In the genomic region with DNA sequence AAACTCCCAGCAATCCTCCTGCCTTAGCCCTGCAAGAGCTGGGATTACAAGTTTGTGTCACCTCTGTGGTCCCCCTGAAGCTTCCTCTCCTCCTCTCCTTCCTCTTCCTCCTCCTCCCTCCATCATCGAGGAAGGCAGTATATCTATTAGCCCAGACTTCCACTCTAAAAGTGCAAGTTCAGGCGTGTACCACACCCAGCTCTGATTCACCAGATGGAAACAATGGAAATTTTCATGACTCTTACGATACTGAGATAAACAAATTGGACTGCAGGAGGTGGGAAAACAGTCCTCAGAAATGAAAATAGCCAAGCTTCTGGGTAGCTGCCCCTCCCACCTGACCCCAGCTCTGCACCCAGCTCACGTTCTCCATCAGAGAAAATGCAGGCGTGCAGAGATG, we compare ENCODE assay signal across 28 mouse cellular contexts. TPM values are rescaled to one million over a fixed set of nuclear protein-coding genes. Genes with fewer than 3 reads are reported as not detected.
DNase-seq lines count a peak whose midpoint lies in the region; ATAC-seq and TF ChIP-seq lines count a peak whose summit lies in the region.
"Had no signal": no experiment of that assay in that cellular context is flagged by ENCODE, and none has a peak within 500 bp of the region (broad histone marks: within the 10 kb centered on the region; RNA-seq: fewer than 3 reads in every experiment).

No protein-coding gene starts in this region.

- peak; percentile 20 for ATAC-seq in lung, postnatal 0 days
- ATAC-seq in forebrain, embryonic 11.5 days (replicated peaks; ENCODE audit: low FRiP score), result no peak
- ATAC-seq: forebrain, postnatal 0 days; hindbrain, postnatal 0 days; intestine, postnatal 0 days; midbrain, embryonic 15.5 days had no signal

- peak; percentile 33; the same call in 1 of the 2 replicates for TF ChIP-seq EP300 in lung, postnatal 0 days (IDR thresholded peaks at IDR 0.05)

- no peak overlapping the region for H3K9ac ChIP-seq in lung, postnatal 0 days (replicated peaks; ENCODE audit: low read depth)
- no peak overlapping the region for H3K9ac ChIP-seq in forebrain, embryonic 11.5 days (ENCODE audit: low read length)
- H3K9ac ChIP-seq: embryonic facial prominence, embryonic 12.5 days; forebrain, postnatal 0 days; limb, embryonic 12.5 days; midbrain, embryonic 15.5 days; neural tube, embryonic 15.5 days had no signal

- no peak for TF ChIP-seq POLR2A in kidney, adult 2 months (IDR thresholded peaks at IDR 0.05; ENCODE audit: low read depth, low read length)

- intact Hi-C loops in gastrocnemius, adult 2 months (cut with DNase I), result no loop called here

- H3K36me3 ChIP-seq in kidney, adult 2 months (ENCODE audit: control insufficient read depth, insufficient read depth, low read length), result no peaks in the 10 kb centered on the region
- H3K36me3 ChIP-seq in lung, postnatal 0 days (ENCODE audit: insufficient read depth, low read length), result no peaks in the 10 kb centered on the region
- no peaks in the 10 kb centered on the region for H3K36me3 ChIP-seq in forebrain, embryonic 11.5 days (ENCODE audit: control insufficient read depth, insufficient read depth, low read length)
- H3K36me3 ChIP-seq: embryonic facial prominence, embryonic 12.5 days; limb, embryonic 12.5 days; midbrain, embryonic 15.5 days; neural tube, embryonic 15.5 days had no signal

- peak overlapping the region; percentile 77 for H3K27ac ChIP-seq in gastrocnemius, adult 2 months
- H3K27ac ChIP-seq in kidney, adult 2 months (ENCODE audit: insufficient read depth, low read depth, low read length), result peak overlapping the region; percentile 15; the same call in 1 of the 2 replicates
- H3K27ac ChIP-seq in lung, postnatal 0 days (ENCODE audit: low read length), result no peak overlapping the region
- H3K27ac ChIP-seq in forebrain, embryonic 11.5 days (ENCODE audit: low read depth, low read length), result no peak overlapping the region
- H3K27ac ChIP-seq: embryonic facial prominence, embryonic 12.5 days; hindbrain, postnatal 0 days; limb, embryonic 12.5 days; midbrain, embryonic 15.5 days; neural tube, embryonic 15.5 days had no signal

- no peak for DNase-seq in gastrocnemius, adult 2 months
- DNase-seq in gastrocnemius, postnatal 4 days (ENCODE audit: low spot score in 2 of 2), result no peak
- DNase-seq in kidney, adult 2 months, result no peak
- DNase-seq in kidney, postnatal 4 days, result no peak
- DNase-seq in lung, postnatal 0 days (ENCODE audit: low spot score), result peak; percentile 46
- DNase-seq in lung, adult 18-20 months, result no peak
- no peak for DNase-seq in embryo, embryonic 10.5 days (ENCODE audit: low spot score)
- no peak for DNase-seq in forebrain, embryonic 11.5 days (ENCODE audit: low spot score)
- DNase-seq: adrenal gland, adult 2 months; cerebellum, adult 9-10 months; forebrain, postnatal 0 days; right cerebral cortex, postnatal 14 days; spleen, adult 18-20 months; thymus, adult 2 months had no signal

- H3K9me3 ChIP-seq in lung, postnatal 0 days (ENCODE audit: low read length), result no peaks in the 10 kb centered on the region
- H3K9me3 ChIP-seq in forebrain, embryonic 11.5 days (ENCODE audit: control insufficient read depth, low read length), result no peaks in the 10 kb centered on the region
- H3K9me3 ChIP-seq: embryonic facial prominence, embryonic 12.5 days; limb, embryonic 12.5 days; megakaryocyte, embryonic 14.5 days; midbrain, embryonic 15.5 days; neural tube, embryonic 15.5 days had no signal

- 0 out of 2 replicates have a peak, but pooled peaks cover 5% of the 10 kb centered on the region for H3K4me1 ChIP-seq in kidney, adult 2 months (ENCODE audit: control insufficient read depth, insufficient read depth, low read length)
- H3K4me1 ChIP-seq in lung, postnatal 0 days (ENCODE audit: insufficient read depth, low read depth, low read length), result no peaks in the 10 kb centered on the region
- no peaks in the 10 kb centered on the region for H3K4me1 ChIP-seq in forebrain, embryonic 11.5 days (replicated peaks; ENCODE audit: control insufficient read depth, insufficient read depth, low read length)
- H3K4me1 ChIP-seq: embryonic facial prominence, embryonic 12.5 days; limb, embryonic 12.5 days; midbrain, embryonic 15.5 days; neural tube, embryonic 15.5 days had no signal

- no peak overlapping the region for H3K4me3 ChIP-seq in gastrocnemius, adult 2 months
- no peak overlapping the region for H3K4me3 ChIP-seq in kidney, adult 2 months (ENCODE audit: insufficient read depth, low read depth, low read length)
- no peak overlapping the region for H3K4me3 ChIP-seq in lung, postnatal 0 days (ENCODE audit: low read depth, low read length)
- H3K4me3 ChIP-seq in forebrain, embryonic 11.5 days (ENCODE audit: low read depth, low read length), result no peak overlapping the region
- H3K4me3 ChIP-seq: embryonic facial prominence, embryonic 12.5 days; limb, embryonic 12.5 days; megakaryocyte, embryonic 14.5 days; midbrain, embryonic 15.5 days; neural tube, embryonic 15.5 days had no signal

- no peak for TF ChIP-seq CTCF in gastrocnemius, adult 2 months (IDR thresholded peaks at IDR 0.05)
- no peak for TF ChIP-seq CTCF in kidney, adult 2 months (conservative IDR thresholded peaks at IDR 0.05; ENCODE audit: insufficient read depth, insufficient read length, low read depth, low read length)
- TF ChIP-seq CTCF in lung, postnatal 0 days (IDR thresholded peaks at IDR 0.05), result no peak

- no peaks in the 10 kb centered on the region for H3K27me3 ChIP-seq in kidney, adult 2 months (replicated peaks; ENCODE audit: control insufficient read depth, insufficient read depth, low read length)
- no peaks in the 10 kb centered on the region for H3K27me3 ChIP-seq in lung, postnatal 0 days (replicated peaks; ENCODE audit: insufficient read depth, low read length)
- H3K27me3 ChIP-seq in forebrain, embryonic 11.5 days (ENCODE audit: control insufficient read depth, insufficient read depth, low read length), result peaks cover 20% of the 10 kb centered on the region

- 69% methylated on average over 5 of the region's 5 CpGs for WGBS in kidney, adult 2 months
- 39% methylated on average over 5 of the region's 5 CpGs for WGBS in lung, postnatal 0 days
- WGBS in forebrain, embryonic 11.5 days, result 78% methylated on average over 5 of the region's 5 CpGs

- no peak overlapping the region for H3K4me2 ChIP-seq in lung, postnatal 0 days (replicated peaks; ENCODE audit: low read depth, low read length)
- no peak overlapping the region for H3K4me2 ChIP-seq in forebrain, embryonic 11.5 days (ENCODE audit: low read depth, low read length, severe bottlenecking)
- H3K4me2 ChIP-seq: embryonic facial prominence, embryonic 12.5 days; limb, embryonic 12.5 days; midbrain, embryonic 15.5 days; neural tube, embryonic 15.5 days had no signal

RNA-seq across cellular contexts. Expression of gene Gm20481, which starts 4.1 kb away (rescaled TPM):
- total RNA-seq in gastrocnemius, adult 2 months (2021), result not detected
- not detected for total RNA-seq in gastrocnemius, postnatal 4 days (2021)
- polyA plus RNA-seq in kidney, adult 2 months (2012; rRNA removed), result not detected in 2 replicates
- not detected in 2 replicates for polyA plus RNA-seq in lung, postnatal 0 days (2015; fragmentation: Nextera tagmentation; extraction: Ambion mirVana)
- not detected in 2 replicates for polyA plus RNA-seq in forebrain, embryonic 11.5 days (2014; fragmentation: Nextera tagmentation; extraction: Ambion mirVana)
- total RNA-seq: common myeloid progenitor, adult 5-6 weeks; forebrain, postnatal 0 days; gastrocnemius, adult 18-20 months; hematopoietic stem cell, adult 5-6 weeks; hindbrain, postnatal 0 days; layer of hippocampus, postnatal 10 days had no signal
- polyA plus RNA-seq: embryonic facial prominence, embryonic 12.5 days; forebrain, postnatal 0 days; hindbrain, postnatal 0 days; intestine, postnatal 0 days; large intestine, adult 2 months; limb, embryonic 12.5 days; liver, embryonic 16.5 days; midbrain, embryonic 15.5 days; neural tube, embryonic 15.5 days; thymus, adult 2 months had no signal

RNA-seq across cellular contexts. Expression of gene Hspa1a, which starts 6.3 kb away (rescaled TPM):
- total RNA-seq in gastrocnemius, adult 2 months (2021), result 10 to 100 TPM in 1 of 2 experiments, 1 to 10 TPM in 1; 6.8 to 14.1 TPM
- total RNA-seq in gastrocnemius, postnatal 4 days (2021), result 1 to 10 TPM; 3.2 to 4.4 TPM
- polyA plus RNA-seq in kidney, adult 2 months (2012; rRNA removed), result 23.4 and 31.5 TPM in 2 replicates
- 8.2 and 11.9 TPM in 2 replicates for polyA plus RNA-seq in lung, postnatal 0 days (2015; fragmentation: Nextera tagmentation; extraction: Ambion mirVana)
- polyA plus RNA-seq in forebrain, embryonic 11.5 days (2014; fragmentation: Nextera tagmentation; extraction: Ambion mirVana), result 1.6 TPM in 2 replicates

RNA-seq across cellular contexts. Expression of gene Hspa1b, which starts 6.6 kb away (rescaled TPM):
- total RNA-seq in gastrocnemius, adult 2 months (2021), result 10 to 100 TPM in 1 of 2 experiments, 1 to 10 TPM in 1; 3.9 to 13.0 TPM
- 1 to 10 TPM; 3.7 to 4.0 TPM for total RNA-seq in gastrocnemius, postnatal 4 days (2021)
- 38.8 and 56.5 TPM in 2 replicates for polyA plus RNA-seq in kidney, adult 2 months (2012; rRNA removed)
- 0.35 and 0.50 TPM in 2 replicates for polyA plus RNA-seq in lung, postnatal 0 days (2015; fragmentation: Nextera tagmentation; extraction: Ambion mirVana)
- 0.24 TPM in 1 of 2 replicates, not detected in the other for polyA plus RNA-seq in forebrain, embryonic 11.5 days (2014; fragmentation: Nextera tagmentation; extraction: Ambion mirVana)
- polyA plus RNA-seq: limb, embryonic 12.5 days; liver, embryonic 16.5 days had no signal

RNA-seq across cellular contexts. Expression of gene Hspa1l, which starts 6.9 kb away (rescaled TPM):
- total RNA-seq in gastrocnemius, adult 2 months (2021), result 10 to 100 TPM; 14.9 to 31.2 TPM
- 1 to 10 TPM; 5.8 to 6.1 TPM for total RNA-seq in gastrocnemius, postnatal 4 days (2021)
- 0.33 and 0.58 TPM in 2 replicates for polyA plus RNA-seq in kidney, adult 2 months (2012; rRNA removed)
- polyA plus RNA-seq in lung, postnatal 0 days (2015; fragmentation: Nextera tagmentation; extraction: Ambion mirVana), result 0.70 and 0.79 TPM in 2 replicates
- 1.7 and 1.8 TPM in 2 replicates for polyA plus RNA-seq in forebrain, embryonic 11.5 days (2014; fragmentation: Nextera tagmentation; extraction: Ambion mirVana)
- total RNA-seq: common myeloid progenitor, adult 5-6 weeks; granulocyte monocyte progenitor cell, adult 5-6 weeks had no signal

RNA-seq across cellular contexts. Expression of gene Lsm2, which starts 16.0 kb away (rescaled TPM):
- 10 to 100 TPM; 15.2 to 17.0 TPM for total RNA-seq in gastrocnemius, adult 2 months (2021)
- total RNA-seq in gastrocnemius, postnatal 4 days (2021), result 10 to 100 TPM; 31.8 to 32.4 TPM
- 70.2 and 88.2 TPM in 2 replicates for polyA plus RNA-seq in kidney, adult 2 months (2012; rRNA removed)
- 47.3 and 55.4 TPM in 2 replicates for polyA plus RNA-seq in lung, postnatal 0 days (2015; fragmentation: Nextera tagmentation; extraction: Ambion mirVana)
- 288 and 292 TPM in 2 replicates for polyA plus RNA-seq in forebrain, embryonic 11.5 days (2014; fragmentation: Nextera tagmentation; extraction: Ambion mirVana)

Comparison
In these comparisons a context has a peak if more than half of its experiments do, and no peak if none do; other contexts are left out.
1. H3K27ac ChIP-seq: peak in gastrocnemius, adult 2 months (single experiment) and kidney, adult 2 months (single experiment); none in lung, postnatal 0 days (single experiment) and forebrain, embryonic 11.5 days (single experiment).
2. RNA of gene Hspa1b, which starts 6.6 kb away (polyA plus RNA-seq): 38.8 to 56.5 TPM in kidney, adult 2 months; 0.35 to 0.50 TPM in lung, postnatal 0 days and 0.24 TPM in forebrain, embryonic 11.5 days; every median in the first group is over 10 times any median in the second.